Comparison of ENCODE assay signal across 8 mouse cellular contexts in the genomic region with DNA sequence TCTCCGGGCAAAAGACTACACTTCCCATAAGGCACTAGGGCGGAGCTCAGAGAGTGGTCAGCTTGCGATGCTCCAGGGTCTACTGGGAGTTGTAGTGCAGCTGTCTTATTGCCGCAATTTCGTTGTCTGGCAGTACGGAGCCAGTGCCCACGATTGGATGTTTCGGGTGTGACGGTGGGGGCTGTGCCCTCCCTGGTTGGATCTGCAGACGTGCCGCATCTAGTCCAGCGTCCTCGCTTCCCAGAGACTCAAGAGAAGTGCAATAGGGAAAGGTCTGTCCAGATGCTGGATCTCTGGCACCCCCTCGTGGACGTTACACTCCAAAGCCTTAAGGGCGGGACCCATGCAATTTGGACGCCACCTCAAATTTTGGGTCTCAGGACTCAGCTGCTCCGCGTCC. TPM values are rescaled to one million over a fixed set of nuclear protein-coding genes. Genes with fewer than 3 reads are reported as not detected.
DNase-seq lines count a peak whose midpoint lies in the region; ATAC-seq and TF ChIP-seq lines count a peak whose summit lies in the region.

No protein-coding gene starts in this region.

- H3K9me3 ChIP-seq in hindbrain, postnatal 0 days (ENCODE audit: low read length): no peaks in the 10 kb centered on the region
- no peaks in the 10 kb centered on the region; the same call in 1 of the 2 replicates for H3K9me3 ChIP-seq in megakaryocyte, embryonic 14.5 days

- peak overlapping the region; percentile 64 for H3K4me3 ChIP-seq in gastrocnemius, adult 2 months
- H3K4me3 ChIP-seq in hindbrain, postnatal 0 days (ENCODE audit: low read length): peak overlapping the region; percentile 35
- peak overlapping the region; percentile 29 for H3K4me3 ChIP-seq in left cerebral cortex, adult 2 months
- H3K4me3 ChIP-seq in megakaryocyte, embryonic 14.5 days (replicated peaks): peak overlapping the region; percentile 90

- WGBS in hindbrain, postnatal 0 days: 3% methylated on average over 19 of the region's 19 CpGs

- peak; percentile 96 for DNase-seq in ZHBTc4 (ENCODE audit: low read depth, low spot score)
- peak; percentile 96 for DNase-seq in gastrocnemius, adult 2 months
- peak; percentile 98 for DNase-seq in hindbrain, postnatal 0 days (ENCODE audit: low spot score)
- DNase-seq in left cerebral cortex, adult 2 months (ENCODE audit: extremely low spot score in 1 of 2, low spot score in 2 of 2): peak; percentile 91 to 95
- DNase-seq in right cerebral cortex, postnatal 10 days (ENCODE audit: low spot score in 2 of 2): peak; percentile 97 to 99
- peak; percentile 86 for DNase-seq in urinary bladder, postnatal 25 days (ENCODE audit: low spot score)

- no peaks in the 10 kb centered on the region for H3K27me3 ChIP-seq in hindbrain, postnatal 0 days (ENCODE audit: insufficient read depth, low read length)
- no peaks in the 10 kb centered on the region for H3K27me3 ChIP-seq in megakaryocyte, embryonic 14.5 days (replicated peaks)

- intact Hi-C loops in gastrocnemius, adult 2 months (cut with DNase I): loop anchor here (2.0 kb wide), 1 partner anchor 20 kb away; no protein-coding TSS in a partner anchor
- intact Hi-C loops in left cerebral cortex, adult 2 months (cut with DNase I): loop anchor here (2.0 kb wide), 2 partner anchors 18 to 122 kb away; a partner anchor contains a TSS

- peak; percentile 90 for TF ChIP-seq CTCF in gastrocnemius, adult 2 months (IDR thresholded peaks at IDR 0.05)
- TF ChIP-seq CTCF in hindbrain, postnatal 0 days (IDR thresholded peaks at IDR 0.05; ENCODE audit: low read depth): peak; percentile 93
- TF ChIP-seq CTCF in left cerebral cortex, adult 2 months (IDR thresholded peaks at IDR 0.05): peak; percentile 86

- peak; percentile 86 for ATAC-seq in common myeloid progenitor, adult 5-6 weeks (replicated peaks; ENCODE audit: low read depth, poor library complexity, severe bottlenecking)
- peak; percentile 99 for ATAC-seq in hindbrain, postnatal 0 days

- H3K27ac ChIP-seq in gastrocnemius, adult 2 months: peak overlapping the region; percentile 76
- peak overlapping the region; percentile 80; the same call in 1 of the 2 replicates for H3K27ac ChIP-seq in hindbrain, postnatal 0 days
- H3K27ac ChIP-seq in left cerebral cortex, adult 2 months: peak overlapping the region; percentile 83

- no peak overlapping the region for H3K9ac ChIP-seq in hindbrain, postnatal 0 days (replicated peaks; ENCODE audit: low read length)

- peaks cover 5% of the 10 kb centered on the region for H3K36me3 ChIP-seq in hindbrain, postnatal 0 days (ENCODE audit: insufficient read depth, low read length)
- peaks cover 68% of the 10 kb centered on the region for H3K36me3 ChIP-seq in megakaryocyte, embryonic 14.5 days (replicated peaks; ENCODE audit: low read length)

- H3K4me1 ChIP-seq in hindbrain, postnatal 0 days (ENCODE audit: insufficient read depth, low read length): no peaks in the 10 kb centered on the region
- peaks cover 22% of the 10 kb centered on the region for H3K4me1 ChIP-seq in megakaryocyte, embryonic 14.5 days

- peak overlapping the region; percentile 59 for H3K4me2 ChIP-seq in hindbrain, postnatal 0 days (ENCODE audit: low read depth, low read length)

RNA-seq across cellular contexts. Expression of a gene that starts 19.2 kb away (rescaled TPM):
- 26.6 and 39.0 TPM in 2 replicates for total RNA-seq in common myeloid progenitor, adult 5-6 weeks (2017)
- 100 to 1,000 TPM in 1 of 2 experiments, 10 to 100 TPM in 1; 91.4 to 106 TPM for total RNA-seq in gastrocnemius, adult 2 months (2021)
- total RNA-seq in hindbrain, postnatal 0 days (2014; rRNA removed): 11.1 and 17.8 TPM in 2 replicates
- 19.0 and 19.6 TPM in 2 replicates for polyA plus RNA-seq in hindbrain, postnatal 0 days (2015; fragmentation: Nextera tagmentation; extraction: Ambion mirVana)
- 10 to 100 TPM; 25.4 to 26.2 TPM for total RNA-seq in left cerebral cortex, adult 2 months (2021)
- polyA plus RNA-seq in megakaryocyte, embryonic 14.5 days (2012; ENCODE audit: insufficient read depth, low replicate concordance): 20.6 and 56.4 TPM in 2 replicates

RNA-seq across cellular contexts. Expression of a gene that starts 26.1 kb away (rescaled TPM):
- total RNA-seq in common myeloid progenitor, adult 5-6 weeks (2017): not detected in 2 replicates
- total RNA-seq in gastrocnemius, adult 2 months (2021): not detected
- not detected in 2 replicates for total RNA-seq in hindbrain, postnatal 0 days (2014; rRNA removed)
- not detected in 2 replicates for polyA plus RNA-seq in hindbrain, postnatal 0 days (2015; fragmentation: Nextera tagmentation; extraction: Ambion mirVana)
- not detected for total RNA-seq in left cerebral cortex, adult 2 months (2021)
- polyA plus RNA-seq in megakaryocyte, embryonic 14.5 days (2012; ENCODE audit: insufficient read depth, low replicate concordance): not detected in 2 replicates

RNA-seq across cellular contexts. Expression of a gene that starts 27.9 kb away (rescaled TPM):
- not detected in 2 replicates for total RNA-seq in common myeloid progenitor, adult 5-6 weeks (2017)
- not detected for total RNA-seq in gastrocnemius, adult 2 months (2021)
- total RNA-seq in hindbrain, postnatal 0 days (2014; rRNA removed): 0.18 TPM in 1 of 2 replicates, not detected in the other
- polyA plus RNA-seq in hindbrain, postnatal 0 days (2015; fragmentation: Nextera tagmentation; extraction: Ambion mirVana): not detected in 2 replicates
- total RNA-seq in left cerebral cortex, adult 2 months (2021): not detected
- 1.1 TPM in 1 of 2 replicates, not detected in the other for polyA plus RNA-seq in megakaryocyte, embryonic 14.5 days (2012; ENCODE audit: insufficient read depth, low replicate concordance)

RNA-seq across cellular contexts. Expression of a gene that starts 32.4 kb away (rescaled TPM):
- 1.0 TPM in 1 of 2 replicates, not detected in the other for total RNA-seq in common myeloid progenitor, adult 5-6 weeks (2017)
- under 1 TPM in 1 of 2 experiments, not detected in 1; 0.20 TPM for total RNA-seq in gastrocnemius, adult 2 months (2021)
- total RNA-seq in hindbrain, postnatal 0 days (2014; rRNA removed): 0.10 and 0.54 TPM in 2 replicates
- 0.10 TPM in 1 of 2 replicates, not detected in the other for polyA plus RNA-seq in hindbrain, postnatal 0 days (2015; fragmentation: Nextera tagmentation; extraction: Ambion mirVana)
- under 1 TPM in 1 of 2 experiments, not detected in 1; 0.34 TPM for total RNA-seq in left cerebral cortex, adult 2 months (2021)
- not detected in 2 replicates for polyA plus RNA-seq in megakaryocyte, embryonic 14.5 days (2012; ENCODE audit: insufficient read depth, low replicate concordance)

RNA-seq across cellular contexts. Expression of a gene that starts 34.5 kb away (rescaled TPM):
- total RNA-seq in common myeloid progenitor, adult 5-6 weeks (2017): not detected in 2 replicates
- 1 to 10 TPM; 1.0 to 1.3 TPM for total RNA-seq in gastrocnemius, adult 2 months (2021)
- total RNA-seq in hindbrain, postnatal 0 days (2014; rRNA removed): 0.68 TPM in 1 of 2 replicates, not detected in the other
- 0.54 and 0.89 TPM in 2 replicates for polyA plus RNA-seq in hindbrain, postnatal 0 days (2015; fragmentation: Nextera tagmentation; extraction: Ambion mirVana)
- total RNA-seq in left cerebral cortex, adult 2 months (2021): under 1 TPM; 0.61 to 0.68 TPM
- 4.9 and 6.8 TPM in 2 replicates for polyA plus RNA-seq in megakaryocyte, embryonic 14.5 days (2012; ENCODE audit: insufficient read depth, low replicate concordance)

Comparison
In these comparisons a context has a peak if more than half of its experiments do, and no peak if none do; other contexts are left out.
1. Peak in every context shown above with its lines: DNase-seq, ATAC-seq, H3K4me3 ChIP-seq and H3K27ac ChIP-seq.
2. H3K4me3 ChIP-seq: peak in every context shown above with its lines; median percentile 90 in megakaryocyte, embryonic 14.5 days; 64 in gastrocnemius, adult 2 months; 35 in hindbrain, postnatal 0 days; 29 in left cerebral cortex, adult 2 months.